Mouse (Mus musculus) MEL (cell line): ENCODE results near the gene Lsp1. TPM values are rescaled to one million over a fixed set of nuclear protein-coding genes. Genes with fewer than 3 reads are reported as not detected.

ENCODE experiments used
- DNase-seq: peaks from one replicate; pipeline ENCODE4 v3.0.0; 2011; ENCODE audit warnings: low read depth, low spot score
- H3K27ac ChIP-seq: 2 replicates; pipeline ENCODE4 v1.5.1; 2012; ENCODE audit warnings: low read depth, mild to moderate bottlenecking, control low read depth, low read length, moderate library complexity; ENCODE audit not compliant: control insufficient read depth
- H3K27me3 ChIP-seq, 2 experiments: fragments of 150-350 bp in 1 of 2; sonication (generic) in 1 of 2; 2 replicates each; pipeline ENCODE4 v1.6.1; 2012; ENCODE audit warnings: low read length in 2 of 2, mild to moderate bottlenecking in 2 of 2, improper control_type of control experiment in 1 of 2, moderate library complexity in 1 of 2; ENCODE audit not compliant: insufficient read depth in 2 of 2, control insufficient read depth in 1 of 2
- H3K36me3 ChIP-seq, 2 experiments: 2 replicates each; pipeline ENCODE4 v1.6.1; 2012 to 2014; ENCODE audit warnings: low read length in 2 of 2, improper control_type of control experiment in 1 of 2, inconsistent platforms in 1 of 2, mild to moderate bottlenecking in 1 of 2; ENCODE audit not compliant: insufficient read depth in 2 of 2, control insufficient read depth in 1 of 2
- H3K4me1 ChIP-seq, 2 experiments: fragments of 150-350 bp in 1 of 2; sonication (generic) in 1 of 2; 2 replicates each; pipeline ENCODE4 v1.6.1; 2012; ENCODE audit warnings: low read length in 2 of 2, improper control_type of control experiment in 1 of 2, mild to moderate bottlenecking in 1 of 2; ENCODE audit not compliant: insufficient read depth in 2 of 2, control insufficient read depth in 1 of 2
- H3K4me3 ChIP-seq, 2 experiments: fragments of 150-350 bp in 1 of 2; sonication (generic) in 1 of 2; 2 replicates each; pipeline ENCODE4 v1.5.1; 2012; ENCODE audit warnings: low read depth in 2 of 2, low read length in 2 of 2, mild to moderate bottlenecking in 2 of 2, moderate library complexity in 2 of 2, control low read depth in 1 of 2, improper control_type of control experiment in 1 of 2; ENCODE audit not compliant: control insufficient read depth in 1 of 2, insufficient read depth in 1 of 2
- H3K79me2 ChIP-seq: 2 replicates; pipeline ENCODE4 v1.6.1; 2012; ENCODE audit warnings: mild to moderate bottlenecking, low read length, moderate library complexity; ENCODE audit not compliant: control insufficient read depth, poor library complexity, insufficient read depth
- H3K9ac ChIP-seq: 2 replicates; pipeline ENCODE4 v1.6.1; 2012; ENCODE audit warnings: low read depth, mild to moderate bottlenecking, control low read depth, low read length, moderate library complexity; ENCODE audit not compliant: control insufficient read depth, poor library complexity, severe bottlenecking
- H3K9me3 ChIP-seq: fragments of 150-350 bp; sonication (generic); replicated peaks from 2 replicates; pipeline ENCODE4 v1.6.1; 2012; ENCODE audit warnings: mild to moderate bottlenecking, low read length, improper control_type of control experiment, moderate library complexity; ENCODE audit not compliant: insufficient read depth
- CHD1 ChIP-seq: IDR thresholded peaks from 2 replicates; pipeline ENCODE4 v1.6.1; 2012; ENCODE audit warnings: low read depth, mild to moderate bottlenecking, inconsistent platforms, low read length, improper control_type of control experiment
- CHD2 ChIP-seq: IDR thresholded peaks from 2 replicates; pipeline ENCODE4 v1.6.1; 2011; ENCODE audit warnings: low read length, improper control_type of control experiment
- CTCF ChIP-seq, 3 experiments: IDR thresholded peaks in 2 of 3; conservative IDR thresholded peaks in 1 of 3; 2 replicates each; pipeline ENCODE4 v1.5.1; 2011 to 2012; ENCODE audit warnings: low read length in 3 of 3, low read depth in 2 of 3, mild to moderate bottlenecking in 2 of 3, improper control_type of control experiment in 1 of 3, inconsistent platforms in 1 of 3, mixed read lengths in 1 of 3, moderate library complexity in 1 of 3; ENCODE audit not compliant: control insufficient read depth in 1 of 3, insufficient read depth in 1 of 3, poor library complexity in 1 of 3, severe bottlenecking in 1 of 3
- E2F4 ChIP-seq: IDR thresholded peaks from 2 replicates; pipeline ENCODE4 v1.6.1; 2011; ENCODE audit warnings: low read depth, low read length, improper control_type of control experiment, borderline replicate concordance
- EP300 ChIP-seq, 2 experiments: IDR thresholded peaks; 2 replicates each; pipeline ENCODE4 v1.6.1; 2011; ENCODE audit warnings: improper control_type of control experiment in 2 of 2, low read length in 2 of 2, low read depth in 1 of 2, mild to moderate bottlenecking in 1 of 2
- ETS1 ChIP-seq: IDR thresholded peaks from 2 replicates; pipeline ENCODE4 v1.6.1; 2012; ENCODE audit warnings: low read depth, mild to moderate bottlenecking, inconsistent platforms, low read length, improper control_type of control experiment, moderate library complexity
- GABPA ChIP-seq: IDR thresholded peaks from 2 replicates; pipeline ENCODE4 v1.6.1; 2012; ENCODE audit warnings: low read depth, mild to moderate bottlenecking, inconsistent platforms, low read length, improper control_type of control experiment, moderate library complexity
- GATA1 ChIP-seq: IDR thresholded peaks from 2 replicates; pipeline ENCODE4 v1.6.1; 2011; ENCODE audit warnings: low read depth, low read length, improper control_type of control experiment
- MAFK ChIP-seq: IDR thresholded peaks from 2 replicates; pipeline ENCODE4 v1.6.1; 2011; ENCODE audit warnings: low read depth, mild to moderate bottlenecking, low read length, improper control_type of control experiment, borderline replicate concordance
- MYB ChIP-seq: IDR thresholded peaks from 2 replicates; pipeline ENCODE4 v1.6.1; 2011; ENCODE audit warnings: mild to moderate bottlenecking, low read depth, low read length, improper control_type of control experiment
- NELFE ChIP-seq: IDR thresholded peaks from 2 replicates; pipeline ENCODE4 v1.6.1; 2011; ENCODE audit warnings: low read depth, low read length, improper control_type of control experiment
- POLR2A ChIP-seq, 2 experiments: IDR thresholded peaks; 2 replicates each; pipeline ENCODE4 v1.6.1; 2011 to 2012; ENCODE audit warnings: low read length in 2 of 2, mild to moderate bottlenecking in 2 of 2, control low read depth in 1 of 2, improper control_type of control experiment in 1 of 2, low read depth in 1 of 2, moderate library complexity in 1 of 2; ENCODE audit not compliant: control insufficient read depth in 1 of 2, insufficient read depth in 1 of 2, poor library complexity in 1 of 2
- RAD21 ChIP-seq: IDR thresholded peaks from 2 replicates; pipeline ENCODE4 v1.6.1; 2011; ENCODE audit warnings: mild to moderate bottlenecking, low read depth, low read length, improper control_type of control experiment
- RCOR1 ChIP-seq: IDR thresholded peaks from 2 replicates; pipeline ENCODE4 v1.6.1; 2012; ENCODE audit warnings: low read depth, mild to moderate bottlenecking, inconsistent platforms, low read length, improper control_type of control experiment
- SMC3 ChIP-seq: IDR thresholded peaks from 2 replicates; pipeline ENCODE4 v1.6.1; 2011; ENCODE audit warnings: low read depth, low read length, improper control_type of control experiment
- TAL1 ChIP-seq: IDR thresholded peaks from 2 replicates; pipeline ENCODE4 v1.6.1; 2012; ENCODE audit warnings: mild to moderate bottlenecking, inconsistent platforms, low read length, moderate library complexity, mixed read lengths
- TBP ChIP-seq: IDR thresholded peaks from 2 replicates; pipeline ENCODE4 v1.8.0; 2011; ENCODE audit warnings: low read depth, low read length, improper control_type of control experiment
- TCF12 ChIP-seq: IDR thresholded peaks from 2 replicates; pipeline ENCODE4 v1.6.1; 2014; ENCODE audit warnings: low read depth, mild to moderate bottlenecking, inconsistent platforms, low read length, improper control_type of control experiment, moderate library complexity
- UBTF ChIP-seq: IDR thresholded peaks from 2 replicates; pipeline ENCODE4 v1.6.1; 2012; ENCODE audit warnings: low read depth, mild to moderate bottlenecking, inconsistent platforms, low read length, improper control_type of control experiment, moderate library complexity, borderline replicate concordance; ENCODE audit not compliant: insufficient read depth
- USF2 ChIP-seq, 2 experiments: IDR thresholded peaks; 2 replicates each; pipeline ENCODE4 v1.6.1; 2011 to 2012; ENCODE audit warnings: improper control_type of control experiment in 2 of 2, low read length in 2 of 2, borderline replicate concordance in 1 of 2, inconsistent platforms in 1 of 2, low read depth in 1 of 2, mild to moderate bottlenecking in 1 of 2; ENCODE audit not compliant: insufficient read depth in 1 of 2
- ZC3H11A ChIP-seq: IDR thresholded peaks from 2 replicates; pipeline ENCODE4 v1.6.1; 2012; ENCODE audit warnings: low read depth, mild to moderate bottlenecking, inconsistent platforms, low read length, improper control_type of control experiment
- ZMIZ1 ChIP-seq: IDR thresholded peaks from 2 replicates; pipeline ENCODE4 v1.6.1; 2012; ENCODE audit warnings: low read depth, mild to moderate bottlenecking, inconsistent platforms, low read length, improper control_type of control experiment, moderate library complexity
- polyA plus RNA-seq, 2 experiments: library from polyadenylated mRNA; stranded (reverse) in 1 of 2; unstranded in 1 of 2; fragments of >175 nt in 1 of 2; fragments of >200 nt in 1 of 2; gene quantifications; 2 replicates each; pipeline versions ENCODE4 v1.2.1 to v1.2.4; 2012; ENCODE audit warnings: low replicate concordance in 2 of 2, low read depth in 1 of 2; ENCODE audit not compliant: insufficient read length in 2 of 2, insufficient read depth in 1 of 2, missing spikeins in 1 of 2
- total RNA-seq: library from RNA; depleted of rRNA; stranded (reverse); fragments of 300-350 nt; gene quantifications from 2 replicates; pipeline ENCODE4 v1.2.3, GENCODE M21; 2012

Gene Lsp1
- total and polyA plus RNA-seq, 3 experiments: not detected

DNA sequence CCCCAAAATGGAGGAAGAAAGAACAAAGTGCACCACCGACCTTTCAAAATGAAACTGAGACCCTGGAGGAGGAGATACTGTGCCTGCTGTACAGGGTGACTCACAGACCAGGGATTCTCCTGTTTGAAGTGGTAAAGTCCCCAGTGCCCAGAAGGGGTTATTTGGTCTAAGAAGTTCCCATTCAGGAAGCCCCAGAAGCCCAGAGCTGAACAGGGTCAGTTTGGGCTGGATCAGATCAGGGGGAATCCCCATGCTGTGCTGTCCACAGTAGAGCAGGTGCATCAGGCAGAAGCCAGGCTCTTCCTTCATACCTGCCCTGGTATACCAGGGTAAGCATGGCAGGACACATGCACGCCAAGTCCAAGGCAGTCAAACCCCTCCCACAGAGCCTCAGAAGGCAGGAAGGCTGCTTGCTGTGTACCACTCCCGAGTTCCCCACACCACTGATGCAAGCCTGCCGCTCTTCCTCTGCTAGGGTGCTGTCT, 2.0 kb downstream of the Lsp1 start:
- H3K27me3 ChIP-seq: no peaks in the 10 kb centered on the region
- no peak overlapping the region for H3K9ac ChIP-seq
- no peak for TF ChIP-seq ETS1
- no peak for TF ChIP-seq MAFK
- no peak for TF ChIP-seq RCOR1
- TF ChIP-seq CHD1: no peak
- no peak for TF ChIP-seq EP300 (IDR thresholded peaks at IDR 0.05; ENCODE audit: low read depth in 1 of 2, low read length in 2 of 2)
- no peak for TF ChIP-seq TCF12
- no peak for TF ChIP-seq TAL1
- no peaks in the 10 kb centered on the region for H3K4me1 ChIP-seq
- no peak for DNase-seq
- no peak overlapping the region for H3K27ac ChIP-seq
- no peak overlapping the region for H3K4me3 ChIP-seq
- no peaks in the 10 kb centered on the region for H3K36me3 ChIP-seq
- H3K9me3 ChIP-seq: no peaks in the 10 kb centered on the region
- H3K79me2 ChIP-seq: no peaks in the 10 kb centered on the region

DNA sequence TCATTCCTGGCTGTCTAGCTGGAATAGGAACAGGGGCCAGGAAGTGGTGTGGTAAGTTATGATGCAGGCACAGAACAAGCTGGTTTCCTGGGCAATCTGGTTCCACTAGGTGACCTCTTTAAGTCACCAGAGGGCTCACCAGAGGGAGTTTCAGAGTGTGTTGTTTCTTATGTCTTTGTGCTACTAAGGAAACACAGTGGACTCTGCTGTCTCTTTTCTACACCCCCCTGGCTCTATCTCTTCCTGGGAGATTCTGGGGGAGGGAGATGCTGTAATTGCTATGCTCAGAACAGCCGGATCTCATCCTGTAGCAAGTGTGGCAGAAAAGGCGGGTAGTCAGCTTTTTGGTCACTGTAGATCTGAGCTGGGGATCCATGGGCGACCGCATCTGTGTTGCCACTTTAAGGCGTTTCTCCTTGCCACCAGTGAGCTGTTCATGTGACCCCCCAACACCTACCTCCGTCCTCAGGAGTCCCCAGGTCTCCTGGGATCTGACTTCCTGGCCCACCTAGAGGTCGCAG, 9.6 kb downstream of the Lsp1 start:
- Histone ChIP-seq H3K79me2 (no peaks in the 10 kb centered on the region), H3K9ac (no peak overlapping the region), H3K9me3 (no peaks in the 10 kb centered on the region), H3K27me3 (peaks cover 0 to 5% of the 10 kb centered on the region in 2 experiments; a peak in 2 of 4 replicates), H3K36me3 (no peaks in the 10 kb centered on the region), H3K4me1 (no peaks in the 10 kb centered on the region), H3K4me3 (no peak overlapping the region), H3K27ac (no peak overlapping the region)
- DNase-seq: no peak
- TF ChIP-seq USF2 (IDR thresholded peaks at IDR 0.05; ENCODE audit: borderline replicate concordance in 1 of 2, insufficient read depth in 1 of 2, low read depth in 1 of 2, low read length in 2 of 2): no peak

DNA sequence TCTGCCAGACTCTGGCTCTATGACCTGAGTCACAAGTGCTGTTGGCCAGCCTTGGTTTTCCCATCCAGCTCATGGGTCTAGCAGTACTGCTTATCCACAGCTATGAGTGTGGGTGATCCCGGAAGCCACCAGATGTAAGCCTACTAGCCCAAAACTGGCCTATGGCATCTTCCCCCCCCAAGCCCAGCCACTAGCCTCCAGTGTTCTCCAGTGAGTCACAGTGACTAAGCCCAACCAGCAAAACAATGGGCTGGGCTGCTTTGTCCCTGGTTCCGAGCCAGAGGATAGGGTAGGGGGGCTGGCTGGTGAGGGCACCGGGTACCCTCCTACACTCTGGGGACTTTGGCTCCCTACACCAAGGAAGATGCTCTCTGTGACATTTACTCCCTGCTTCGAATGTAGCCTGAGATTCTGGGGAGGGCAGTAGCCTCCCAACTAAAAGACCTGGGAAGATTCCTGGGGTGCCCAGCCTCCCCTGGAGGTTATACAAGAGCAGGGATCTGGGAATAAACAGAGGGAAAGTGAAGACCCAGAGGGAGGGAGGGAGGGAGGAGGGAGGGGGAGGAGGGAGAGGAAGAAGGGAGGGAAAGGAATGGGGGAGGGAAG, 10.3 kb downstream of the Lsp1 start:
- Histone ChIP-seq H3K27me3 (peaks cover 0 to 5% of the 10 kb centered on the region in 2 experiments; a peak in 2 of 4 replicates), H3K4me1 (no peaks in the 10 kb centered on the region), H3K36me3 (no peaks in the 10 kb centered on the region), H3K9me3 (no peaks in the 10 kb centered on the region), H3K9ac (no peak overlapping the region)
- no peak for TF ChIP-seq EP300 (IDR thresholded peaks at IDR 0.05; ENCODE audit: low read depth in 1 of 2, low read length in 2 of 2)
- no peak for TF ChIP-seq GABPA
- no peak for TF ChIP-seq CHD1
- no peak for TF ChIP-seq POLR2A (IDR thresholded peaks at IDR 0.05; ENCODE audit: control insufficient read depth in 1 of 2, insufficient read depth in 1 of 2, low read depth in 1 of 2, low read length in 2 of 2, poor library complexity in 1 of 2)
- TF ChIP-seq MAFK: no peak
- TF ChIP-seq SMC3: no peak
- no peak for TF ChIP-seq ZC3H11A
- TF ChIP-seq RAD21: no peak
- no peak for TF ChIP-seq CTCF (IDR thresholded peaks at IDR 0.05 in 2 of 3, conservative IDR thresholded peaks at IDR 0.05 in 1 of 3; ENCODE audit: control insufficient read depth in 1 of 3, insufficient read depth in 1 of 3, low read depth in 2 of 3, low read length in 3 of 3, poor library complexity in 1 of 3, severe bottlenecking in 1 of 3)
- no peak for TF ChIP-seq TBP
- no peak for TF ChIP-seq E2F4
- no peak for TF ChIP-seq GATA1
- no peak for TF ChIP-seq ZMIZ1
- TF ChIP-seq CHD2: no peak
- TF ChIP-seq RCOR1: no peak
- TF ChIP-seq MYB: no peak
- TF ChIP-seq NELFE: no peak
- TF ChIP-seq UBTF: no peak
- TF ChIP-seq, all 39 proteins: peak for 0
- Histone ChIP-seq H3K4me3 (no peak overlapping the region), H3K79me2 (no peaks in the 10 kb centered on the region), H3K27ac (no peak overlapping the region)
- no peak for DNase-seq
